Mouse (Mus musculus): ENCODE measurements at regions not wholly inside any gene's neighbourhood (a gene's known extent, or its start where the extent isn't known, plus 50 kb on each side); places are given as distances from the start of the nearest gene placed in this dataset.

GRCm38 (mm10) chr5:85751649-85752048 is 313.7 kb downstream of the Cenpc1 start:
- TF ChIP-seq POLR2A (IDR thresholded peaks at IDR 0.05; ENCODE audit: control insufficient read depth, extremely low read depth, insufficient read depth, low read length, poor library complexity) (no peak), CTCF (IDR thresholded peaks at IDR 0.05; ENCODE audit: borderline replicate concordance, control insufficient read depth, extremely low read depth, insufficient read depth, low read length, poor library complexity) (no peak)
